Mouse (Mus musculus) embryonic facial prominence, embryonic 11.5 days (tissue): ENCODE measurements around the gene Tnnt3. TPM values are rescaled to one million over a fixed set of nuclear protein-coding genes. Genes with fewer than 3 reads are reported as not detected.

Source experiments
- ATAC-seq: fragments of 200-750 bp; cut with Nextera tagmentation; replicated peaks from 2 replicates; pipeline ENCODE4 v1.8.0; 2017; ENCODE audit warnings: low read depth; ENCODE audit not compliant: insufficient number of reproducible peaks, low FRiP score, low TSS enrichment
- DNase-seq: peaks from one replicate; pipeline ENCODE4 v3.0.0-alpha.2; 2015; ENCODE audit warnings: low spot score
- H3K27ac ChIP-seq: fragments of 300-500 bp; sonication (generic); replicated peaks from 2 replicates; pipeline ENCODE4 v1.5.1; 2014; ENCODE audit warnings: mild to moderate bottlenecking, low read depth, low read length, control low read depth
- H3K27me3 ChIP-seq: fragments of 300-500 bp; sonication (generic); 2 replicates; pipeline ENCODE4 v1.6.1; 2014; ENCODE audit warnings: mild to moderate bottlenecking, low read length, moderate library complexity, mixed read lengths; ENCODE audit not compliant: control insufficient read depth, insufficient read depth
- H3K36me3 ChIP-seq: fragments of 300-500 bp; sonication (generic); replicated peaks from 2 replicates; pipeline ENCODE4 v1.6.1; 2014; ENCODE audit warnings: low read depth, mild to moderate bottlenecking, low read length, moderate library complexity, mixed read lengths; ENCODE audit not compliant: control insufficient read depth, insufficient read depth
- H3K4me1 ChIP-seq: fragments of 300-500 bp; sonication (generic); 2 replicates; pipeline ENCODE4 v1.6.1; 2014; ENCODE audit warnings: low read length, mixed read lengths; ENCODE audit not compliant: control insufficient read depth, insufficient read depth
- H3K4me2 ChIP-seq: fragments of 300-500 bp; sonication (generic); 2 replicates; pipeline ENCODE4 v1.6.1; 2014; ENCODE audit warnings: low read depth, mild to moderate bottlenecking, control low read depth, low read length, moderate library complexity
- H3K4me3 ChIP-seq: fragments of 300-500 bp; sonication (generic); 2 replicates; pipeline ENCODE4 v1.5.1; 2014; ENCODE audit warnings: low read depth, low read length, control low read depth
- H3K9ac ChIP-seq: fragments of 300-500 bp; sonication (generic); replicated peaks from 2 replicates; pipeline ENCODE4 v1.6.1; 2014; ENCODE audit warnings: mild to moderate bottlenecking, control low read depth, low read length
- H3K9me3 ChIP-seq: fragments of 300-500 bp; sonication (generic); replicated peaks from 2 replicates; pipeline ENCODE4 v1.6.1; 2016; ENCODE audit warnings: mild to moderate bottlenecking, low read length, inconsistent platforms, mixed read lengths; ENCODE audit not compliant: control insufficient read depth
- WGBS: fragments of 180-500 bp; shearing (Covaris S2); extraction: QIAGEN DNeasy Blood & Tissue Kit; methylation state at CpG from one replicate; pipeline ENCODE4 v1.1.7; 2014; 5-methylcytosine and 5-hydroxymethylcytosine counted together
- polyA plus RNA-seq: library from polyadenylated mRNA; unstranded; fragments of >200 nt; fragmentation: Nextera tagmentation; extraction: Ambion mirVana; gene quantifications from 2 replicates; pipeline ENCODE4 v1.2.1, GENCODE M21; 2014

The Tnnt3 gene
- polyA plus RNA-seq, 1 experiment from 2014 or later, result 2.8 TPM

- 68% methylated on average over 10 of the region's 10 CpGs for WGBS
- Histone ChIP-seq H3K4me1 (peaks cover 4% of the 10 kb centered on the region; the same call in 1 of the 2 replicates), H3K4me3 (no peak overlapping the region)
Observed at GRCm38 (mm10) chr7:142529350-142529749, 30.7 kb downstream of the Tnnt3 start.

DNA sequence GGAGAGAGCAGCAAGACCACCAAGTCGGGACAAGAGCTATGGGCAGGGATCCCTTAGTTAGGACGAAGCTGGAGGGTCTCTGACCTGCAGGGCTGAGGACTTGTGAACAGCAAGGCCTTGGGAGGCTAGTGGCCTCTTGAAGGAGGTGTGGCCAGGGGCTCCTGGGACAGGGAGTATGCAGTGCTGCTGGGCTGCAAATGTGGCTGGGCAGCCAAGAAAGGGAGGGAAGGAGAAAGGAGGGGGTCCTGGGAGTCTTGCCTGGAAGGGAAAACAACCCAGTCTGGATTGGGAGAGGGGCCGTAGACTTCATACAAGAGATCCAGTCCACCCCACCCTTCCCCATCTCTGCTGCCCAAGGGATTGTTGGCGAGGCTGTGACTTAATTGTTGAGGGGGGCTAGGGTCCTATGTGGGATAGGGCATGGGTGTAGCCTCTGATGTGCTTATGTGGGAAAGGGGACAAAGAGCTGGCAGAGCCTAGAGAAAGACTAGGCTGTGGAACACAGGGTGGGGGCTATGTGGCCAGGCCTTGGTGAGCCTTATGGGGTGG lies 33.4 kb downstream of the Tnnt3 start:
- Histone ChIP-seq H3K4me1 (no peaks in the 10 kb centered on the region; the same call in 1 of the 2 replicates), H3K4me2 (no peak overlapping the region), H3K9me3 (no peaks in the 10 kb centered on the region), H3K4me3 (no peak overlapping the region), H3K27me3 (no peaks in the 10 kb centered on the region; the same call in 1 of the 2 replicates), H3K9ac (peak overlapping the region; percentile 82), H3K27ac (peak overlapping the region; percentile 91; the same call in 1 of the 2 replicates), H3K36me3 (no peaks in the 10 kb centered on the region; the same call in 1 of the 2 replicates)
- 82% methylated on average over 4 of the region's 4 CpGs for WGBS
- DNase-seq (no peak), ATAC-seq (no peak)

More at GRCm38 (mm10) chr7:142529350-142529749, 30.7 kb downstream of the Tnnt3 start:
- ATAC-seq, result no peak
- H3K9ac ChIP-seq, result no peak overlapping the region
- no peak overlapping the region for H3K4me2 ChIP-seq
- H3K36me3 ChIP-seq, result no peaks in the 10 kb centered on the region
- no peak for DNase-seq
- no peaks in the 10 kb centered on the region; the same call in 1 of the 2 replicates for H3K27me3 ChIP-seq
- H3K9me3 ChIP-seq, result no peaks in the 10 kb centered on the region
- H3K27ac ChIP-seq, result no peak overlapping the region

DNA sequence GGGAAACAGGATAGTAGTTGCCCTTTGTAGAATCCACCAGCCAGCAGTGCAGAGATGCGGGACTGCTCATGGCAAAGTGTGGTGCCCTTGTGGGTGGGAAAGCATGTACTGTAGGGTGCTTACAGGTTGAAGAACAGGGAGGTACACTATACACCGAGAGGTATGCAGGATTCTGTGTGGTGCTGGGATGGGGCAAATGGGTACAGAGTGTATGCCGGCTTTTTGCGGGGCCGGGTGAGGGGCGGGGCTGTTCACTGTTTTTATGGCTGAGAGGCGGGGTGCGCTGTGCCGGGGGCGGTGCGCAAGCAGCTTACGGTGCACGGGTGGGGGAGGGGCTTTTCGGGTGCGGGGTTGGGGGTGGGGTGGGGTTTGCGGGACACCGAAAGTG lies 34.0 kb downstream of the Tnnt3 start, which contains the start of gene Mrpl23:
Gene Mrpl23 (plus strand): TSS at position 16 of the 388 bp plus-strand sequence.
- no peaks in the 10 kb centered on the region; the same call in 1 of the 2 replicates for H3K36me3 ChIP-seq
- no peak for DNase-seq
- 8% methylated on average over 17 of the region's 17 CpGs for WGBS
- peak within 1 kb of the TSS; percentile 91 for H3K27ac ChIP-seq
- peaks cover under 1% of the 10 kb centered on the region; the same call in 1 of the 2 replicates for H3K4me1 ChIP-seq
- peak within 1 kb of the TSS; percentile 82 for H3K9ac ChIP-seq
- no peaks in the 10 kb centered on the region; the same call in 1 of the 2 replicates for H3K27me3 ChIP-seq
- H3K4me3 ChIP-seq, result peak within 1 kb of the TSS; percentile 55
- H3K9me3 ChIP-seq, result no peaks in the 10 kb centered on the region
- peak; percentile 77 for ATAC-seq
- peak within 1 kb of the TSS; percentile 74 for H3K4me2 ChIP-seq

GRCm38 (mm10) chr7:142533059-142533855 lies 34.6 kb downstream of the Tnnt3 start:
- peaks cover 2% of the 10 kb centered on the region; the same call in 1 of the 2 replicates for H3K4me1 ChIP-seq
- 2% methylated on average over 43 of the region's 44 CpGs for WGBS

DNA sequence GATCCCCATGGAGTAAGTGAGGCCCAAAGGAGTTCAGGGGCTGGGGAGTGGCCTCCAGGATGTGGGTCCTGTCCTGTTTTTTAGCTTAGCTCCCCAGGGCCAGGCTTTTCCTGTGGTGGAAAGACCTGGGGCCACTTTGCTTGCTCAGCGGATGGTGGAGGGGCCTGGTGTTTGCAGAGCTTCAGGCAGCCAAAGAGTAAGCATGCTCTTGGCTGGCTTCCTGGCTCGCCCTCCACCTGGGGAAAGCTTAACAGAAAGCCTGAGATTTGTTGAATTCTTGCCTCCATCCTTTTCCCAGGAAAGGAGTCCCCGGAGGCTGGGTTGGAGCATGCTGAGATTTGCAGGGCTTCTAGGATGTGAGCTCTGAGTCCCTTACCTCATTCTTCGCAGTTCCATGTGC lies 36.5 kb downstream of the Tnnt3 start:
- Histone ChIP-seq H3K27ac (peak overlapping the region; percentile 56), H3K4me3 (no peak overlapping the region), H3K27me3 (no peaks in the 10 kb centered on the region), H3K4me2 (no peak overlapping the region), H3K36me3 (no peaks in the 10 kb centered on the region; the same call in 1 of the 2 replicates), H3K4me1 (peaks cover 8% of the 10 kb centered on the region; the same call in 1 of the 2 replicates), H3K9ac (no peak overlapping the region), H3K9me3 (no peaks in the 10 kb centered on the region)
- no peak for ATAC-seq
- DNase-seq, result no peak
- WGBS, result 84% methylated on average over 4 of the region's 4 CpGs

More at GRCm38 (mm10) chr7:142533059-142533855, 34.6 kb downstream of the Tnnt3 start:
- peak overlapping the region; percentile 74 for H3K4me2 ChIP-seq
- H3K9me3 ChIP-seq, result no peaks in the 10 kb centered on the region
- H3K27me3 ChIP-seq, result no peaks in the 10 kb centered on the region; the same call in 1 of the 2 replicates
- peak overlapping the region; percentile 91 for H3K27ac ChIP-seq
- H3K9ac ChIP-seq, result peak overlapping the region; percentile 82
- DNase-seq, result peak; percentile 85
- H3K36me3 ChIP-seq, result no peaks in the 10 kb centered on the region; the same call in 1 of the 2 replicates
- H3K4me3 ChIP-seq, result peak overlapping the region; percentile 55
- ATAC-seq, result peak; percentile 79

- Histone ChIP-seq H3K9me3 (no peaks in the 10 kb centered on the region), H3K4me3 (no peak overlapping the region), H3K27ac (no peak overlapping the region), H3K27me3 (no peaks in the 10 kb centered on the region), H3K36me3 (no peaks in the 10 kb centered on the region; the same call in 1 of the 2 replicates), H3K9ac (no peak overlapping the region), H3K4me2 (no peak overlapping the region), H3K4me1 (peaks cover 8% of the 10 kb centered on the region; the same call in 1 of the 2 replicates)
- ATAC-seq (no peak), DNase-seq (no peak)
- WGBS, result 96% methylated on average over 5 of the region's 5 CpGs
Observed at GRCm38 (mm10) chr7:142535832-142536231, 37.2 kb downstream of the Tnnt3 start.

DNA sequence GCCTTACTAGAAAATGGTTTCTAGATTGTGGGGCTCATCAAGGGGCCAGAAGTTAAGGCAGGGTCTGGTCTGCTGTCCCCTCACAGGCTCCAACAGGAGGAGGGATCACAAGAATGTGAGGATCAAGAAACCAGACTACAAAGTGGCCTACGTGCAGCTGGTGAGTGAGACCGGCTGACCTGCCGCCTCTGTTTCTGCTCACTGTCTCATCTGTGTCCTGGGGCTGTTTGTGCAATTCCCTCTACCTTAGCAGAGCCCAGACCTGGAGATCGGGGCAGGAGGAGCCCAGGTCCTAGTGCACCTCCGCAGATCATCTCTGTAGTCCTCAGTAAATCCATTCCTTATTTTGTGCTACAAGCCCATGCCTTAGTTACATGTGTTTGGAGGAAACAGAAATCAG lies 38.5 kb downstream of the Tnnt3 start:
- peaks cover 8% of the 10 kb centered on the region; the same call in 1 of the 2 replicates for H3K4me1 ChIP-seq
- no peak for DNase-seq
- 32% methylated on average over 5 of the region's 5 CpGs for WGBS

More for the DNA sequence above, 38.5 kb downstream of the Tnnt3 start:
- H3K9ac ChIP-seq, result peak overlapping the region; percentile 18
- H3K4me3 ChIP-seq, result no peak overlapping the region
- H3K27ac ChIP-seq, result peak overlapping the region; percentile 90
- no peak for ATAC-seq
- H3K9me3 ChIP-seq, result no peaks in the 10 kb centered on the region
- no peak overlapping the region for H3K4me2 ChIP-seq
- no peaks in the 10 kb centered on the region; the same call in 1 of the 2 replicates for H3K36me3 ChIP-seq
- H3K27me3 ChIP-seq, result no peaks in the 10 kb centered on the region
